ENCODE assay signal across 8 mouse cellular contexts in genomic region chr2:104410963-104411545, GRCm38 (mm10). TPM values are rescaled to one million over a fixed set of nuclear protein-coding genes. Genes with fewer than 3 reads are reported as not detected.
DNase-seq lines count a peak whose midpoint lies in the region; ATAC-seq and TF ChIP-seq lines count a peak whose summit lies in the region.

Gene D430041D05Rik (minus strand): TSS chr2:104411013.

- TF ChIP-seq CTCF in E14TG2a.4 (conservative IDR thresholded peaks at IDR 0.05; ENCODE audit: low read length): no peak

- peaks cover 77% of the 10 kb centered on the region for H3K27me3 ChIP-seq in E14TG2a.4 (ENCODE audit: insufficient read depth, low read length)
- H3K27me3 ChIP-seq in embryonic facial prominence, embryonic 15.5 days: peaks cover 57% of the 10 kb centered on the region
- H3K27me3 ChIP-seq in neural tube, embryonic 15.5 days (replicated peaks): no peaks in the 10 kb centered on the region

- peak within 1 kb of the TSS; percentile 82 for H3K4me3 ChIP-seq in E14TG2a.4 (replicated peaks; ENCODE audit: low read length)
- peak within 1 kb of the TSS; percentile 60 for H3K4me3 ChIP-seq in embryonic facial prominence, embryonic 15.5 days (replicated peaks)
- peak within 1 kb of the TSS; percentile 84 for H3K4me3 ChIP-seq in neural tube, embryonic 15.5 days (replicated peaks)

- intact Hi-C loops in heart, postnatal 25 days (cut with DNase I): no loop called here
- intact Hi-C loops in left cerebral cortex, postnatal 10 days (cut with DNase I): no loop called here

- H3K36me3 ChIP-seq in E14TG2a.4 (ENCODE audit: insufficient read depth, low read length): no peaks in the 10 kb centered on the region
- H3K36me3 ChIP-seq in embryonic facial prominence, embryonic 15.5 days: no peaks in the 10 kb centered on the region
- no peaks in the 10 kb centered on the region for H3K36me3 ChIP-seq in neural tube, embryonic 15.5 days

- 62% methylated on average over 4 of the region's 4 CpGs for WGBS in embryonic facial prominence, embryonic 15.5 days
- 55% methylated on average over 4 of the region's 4 CpGs for WGBS in neural tube, embryonic 15.5 days

- ATAC-seq in embryonic facial prominence, embryonic 15.5 days (ENCODE audit: insufficient number of reproducible peaks, low FRiP score, low TSS enrichment, low read depth): no peak
- ATAC-seq in neural tube, embryonic 15.5 days (ENCODE audit: low FRiP score): no peak; the same call in 1 of the 2 replicates

- no peak within 1 kb of the TSS for H3K27ac ChIP-seq in embryonic facial prominence, embryonic 15.5 days (replicated peaks)
- peak within 1 kb of the TSS; percentile 91 for H3K27ac ChIP-seq in neural tube, embryonic 15.5 days (replicated peaks)

- peak; percentile 29 for DNase-seq in heart, adult 11 months
- no peak for DNase-seq in heart, postnatal 25 days (ENCODE audit: low spot score)
- DNase-seq in left cerebral cortex, postnatal 10 days (ENCODE audit: extremely low spot score in 1 of 2, low spot score in 2 of 2): no peak
- no peak for DNase-seq in gastrocnemius, postnatal 25 days
- no peak for DNase-seq in thymus, postnatal 10 days (ENCODE audit: low spot score in 2 of 2)

- H3K9me3 ChIP-seq in E14TG2a.4 (ENCODE audit: low read length): no peaks in the 10 kb centered on the region
- no peaks in the 10 kb centered on the region for H3K9me3 ChIP-seq in embryonic facial prominence, embryonic 15.5 days (replicated peaks)
- no peaks in the 10 kb centered on the region for H3K9me3 ChIP-seq in neural tube, embryonic 15.5 days (replicated peaks)

- H3K9ac ChIP-seq in embryonic facial prominence, embryonic 15.5 days: peak within 1 kb of the TSS; percentile 31; the same call in 1 of the 2 replicates
- peak within 1 kb of the TSS; percentile 90 for H3K9ac ChIP-seq in neural tube, embryonic 15.5 days (replicated peaks)

- H3K4me1 ChIP-seq in E14TG2a.4 (replicated peaks; ENCODE audit: low read depth, low read length): peaks cover 16% of the 10 kb centered on the region
- H3K4me1 ChIP-seq in embryonic facial prominence, embryonic 15.5 days: peaks cover 16% of the 10 kb centered on the region
- peaks cover 37% of the 10 kb centered on the region for H3K4me1 ChIP-seq in neural tube, embryonic 15.5 days

- peak within 1 kb of the TSS; percentile 100 for H3K4me2 ChIP-seq in embryonic facial prominence, embryonic 15.5 days (replicated peaks)
- peak within 1 kb of the TSS; percentile 74 for H3K4me2 ChIP-seq in neural tube, embryonic 15.5 days

RNA-seq across cellular contexts. Expression of gene D430041D05Rik, which starts in this region (rescaled TPM):
- total RNA-seq in heart, postnatal 25 days (2021): under 1 TPM; 0.03 TPM
- 0.62 and 0.67 TPM in 2 replicates for polyA plus RNA-seq in embryonic facial prominence, embryonic 15.5 days (2015; fragmentation: Nextera tagmentation; extraction: Ambion mirVana)
- total RNA-seq in left cerebral cortex, postnatal 10 days (2021): 10 to 100 TPM; 94.4 to 99.5 TPM
- 7.7 and 9.5 TPM in 2 replicates for polyA plus RNA-seq in neural tube, embryonic 15.5 days (2015; fragmentation: Nextera tagmentation; extraction: Ambion mirVana)
- total RNA-seq in gastrocnemius, postnatal 25 days (2021): 1 to 10 TPM in 1 of 2 experiments, under 1 TPM in 1; 0.54 to 1.5 TPM

Comparison
In these comparisons a context has a peak if more than half of its experiments do, and no peak if none do; other contexts are left out.
1. RNA of gene D430041D05Rik (total RNA-seq): 94.4 to 99.5 TPM in left cerebral cortex, postnatal 10 days; 0.54 to 1.5 TPM in gastrocnemius, postnatal 25 days and 0.03 TPM in heart, postnatal 25 days; every median in the first group is over 10 times any median in the second.
2. Peak in every context shown above with its lines, with median percentiles within 50 percentile points of each other: H3K4me3 ChIP-seq.